Comparison of ENCODE assay signal across 10 mouse cellular contexts in the genomic region with DNA sequence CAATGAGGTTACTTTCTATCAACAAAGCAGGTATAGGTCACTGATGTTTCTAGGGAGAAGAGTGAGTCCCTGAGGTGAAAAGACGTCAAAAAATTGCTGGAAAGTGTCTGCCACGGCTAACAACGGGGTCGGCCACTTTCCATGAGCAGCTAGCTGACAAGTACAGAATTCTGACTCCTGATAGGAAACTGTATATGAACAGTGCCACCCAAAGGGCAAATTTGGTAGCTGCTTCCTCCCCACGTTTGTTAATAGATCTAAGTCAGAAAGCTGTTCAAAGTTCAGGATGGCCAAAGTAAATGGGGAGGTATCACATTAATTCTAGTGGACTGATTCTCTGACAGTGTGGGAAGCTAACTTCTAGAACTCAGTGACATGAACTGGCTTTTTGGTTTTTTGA. TPM values are rescaled to one million over a fixed set of nuclear protein-coding genes. Genes with fewer than 3 reads are reported as not detected.
DNase-seq lines count a peak whose midpoint lies in the region; ATAC-seq and TF ChIP-seq lines count a peak whose summit lies in the region.
"Had no signal": no experiment of that assay in that cellular context is flagged by ENCODE, and none has a peak within 500 bp of the region (broad histone marks: within the 10 kb centered on the region; RNA-seq: fewer than 3 reads in every experiment).

No protein-coding gene starts in this region.

- DNase-seq in limb, embryonic 11.5 days (ENCODE audit: low spot score), result peak; percentile 61
- no peak for DNase-seq in limb, embryonic 10.5 days (ENCODE audit: low spot score)
- DNase-seq in MEL (ENCODE audit: low read depth, low spot score), result peak; percentile 29
- DNase-seq in cerebellum, adult 8-10 months, result peak; percentile 49
- peak; percentile 62 for DNase-seq in left cerebral cortex, postnatal 4 days
- DNase-seq in splenic B cell, adult 2 months (ENCODE audit: low read depth, low spot score), result peak; percentile 43

- H3K27ac ChIP-seq in limb, embryonic 11.5 days (replicated peaks; ENCODE audit: low read depth, low read length), result no peak overlapping the region
- H3K27ac ChIP-seq in limb, embryonic 10.5 days, result no peak overlapping the region
- no peak overlapping the region for H3K27ac ChIP-seq in MEL (ENCODE audit: control insufficient read depth, low read depth, low read length)
- H3K27ac ChIP-seq in intestine, embryonic 16.5 days (ENCODE audit: low read length), result no peak overlapping the region
- H3K27ac ChIP-seq: embryonic facial prominence, embryonic 15.5 days; limb, embryonic 13.5 days had no signal

- TF ChIP-seq EP300 in MEL (IDR thresholded peaks at IDR 0.05; ENCODE audit: low read depth in 1 of 2, low read length in 2 of 2), result no peak

- ATAC-seq in limb, embryonic 11.5 days (ENCODE audit: insufficient number of reproducible peaks, low FRiP score, low TSS enrichment, low read depth), result 0 out of 2 replicates have a peak, but pooled peaks have one; percentile 44
- peak; percentile 80 to 82 for ATAC-seq in hematopoietic stem cell, adult 5-6 weeks (replicated peaks in 1 of 2; ENCODE audit: insufficient read depth in 1 of 2, low FRiP score in 2 of 2, low TSS enrichment in 1 of 2, low read depth in 1 of 2, poor library complexity in 2 of 2, severe bottlenecking in 2 of 2)
- ATAC-seq in intestine, embryonic 16.5 days, result no peak

- no peak overlapping the region for H3K4me3 ChIP-seq in limb, embryonic 11.5 days (ENCODE audit: low read depth, low read length)
- no peak overlapping the region for H3K4me3 ChIP-seq in limb, embryonic 10.5 days
- no peak overlapping the region for H3K4me3 ChIP-seq in MEL (ENCODE audit: control insufficient read depth in 1 of 2, insufficient read depth in 1 of 2, low read depth in 2 of 2, low read length in 2 of 2)
- no peak overlapping the region for H3K4me3 ChIP-seq in intestine, embryonic 16.5 days (ENCODE audit: low read length)
- H3K4me3 ChIP-seq: embryonic facial prominence, embryonic 15.5 days; limb, embryonic 13.5 days had no signal

- no peaks in the 10 kb centered on the region for H3K36me3 ChIP-seq in limb, embryonic 11.5 days (ENCODE audit: control insufficient read depth, insufficient read depth, low read length)
- no peaks in the 10 kb centered on the region for H3K36me3 ChIP-seq in limb, embryonic 10.5 days
- H3K36me3 ChIP-seq in MEL (ENCODE audit: control insufficient read depth in 1 of 2, insufficient read depth in 2 of 2, low read length in 2 of 2), result no peaks in the 10 kb centered on the region
- H3K36me3 ChIP-seq in splenic B cell, adult 2 months (ENCODE audit: control insufficient read depth, insufficient read depth, low read length, poor library complexity, severe bottlenecking), result no peaks in the 10 kb centered on the region
- no peaks in the 10 kb centered on the region for H3K36me3 ChIP-seq in intestine, embryonic 16.5 days (ENCODE audit: control insufficient read depth, insufficient read depth, low read length)
- H3K36me3 ChIP-seq: embryonic facial prominence, embryonic 15.5 days; limb, embryonic 13.5 days had no signal

- TF ChIP-seq POLR2A in MEL (IDR thresholded peaks at IDR 0.05; ENCODE audit: control insufficient read depth in 1 of 2, insufficient read depth in 1 of 2, low read depth in 1 of 2, low read length in 2 of 2, poor library complexity in 1 of 2), result no peak

- WGBS in limb, embryonic 11.5 days, result 31% methylated on average over 5 of the region's 5 CpGs
- 37% methylated on average over 5 of the region's 5 CpGs for WGBS in limb, embryonic 10.5 days
- 27% methylated on average over 5 of the region's 5 CpGs for WGBS in intestine, embryonic 16.5 days

- H3K4me2 ChIP-seq in limb, embryonic 11.5 days (ENCODE audit: low read depth, severe bottlenecking), result no peak overlapping the region
- H3K4me2 ChIP-seq in intestine, embryonic 16.5 days (ENCODE audit: low read depth, low read length), result no peak overlapping the region
- H3K4me2 ChIP-seq: embryonic facial prominence, embryonic 15.5 days; limb, embryonic 13.5 days had no signal

- no peaks in the 10 kb centered on the region for H3K27me3 ChIP-seq in limb, embryonic 11.5 days (ENCODE audit: control insufficient read depth, insufficient read depth, low read length)
- H3K27me3 ChIP-seq in limb, embryonic 10.5 days (ENCODE audit: low read depth, poor library complexity, severe bottlenecking), result no peaks in the 10 kb centered on the region
- peaks cover 0 to 1% of the 10 kb centered on the region in 2 experiments; a peak in 1 of 4 replicates for H3K27me3 ChIP-seq in MEL (ENCODE audit: control insufficient read depth in 1 of 2, insufficient read depth in 2 of 2, low read length in 2 of 2)
- no peaks in the 10 kb centered on the region for H3K27me3 ChIP-seq in splenic B cell, adult 2 months (ENCODE audit: control insufficient read depth, insufficient read depth, low read length, poor library complexity, severe bottlenecking)
- no peaks in the 10 kb centered on the region for H3K27me3 ChIP-seq in intestine, embryonic 16.5 days (replicated peaks; ENCODE audit: control insufficient read depth, insufficient read depth, low read length)
- H3K27me3 ChIP-seq: embryonic facial prominence, embryonic 15.5 days; limb, embryonic 13.5 days had no signal

- H3K9ac ChIP-seq in limb, embryonic 11.5 days (ENCODE audit: low read length), result no peak overlapping the region
- H3K9ac ChIP-seq in MEL (ENCODE audit: control insufficient read depth, low read depth, low read length, poor library complexity, severe bottlenecking), result no peak overlapping the region
- no peak overlapping the region for H3K9ac ChIP-seq in intestine, embryonic 16.5 days (ENCODE audit: low read depth, low read length)
- H3K9ac ChIP-seq: embryonic facial prominence, embryonic 15.5 days; limb, embryonic 13.5 days had no signal

- peaks cover 9% of the 10 kb centered on the region for H3K4me1 ChIP-seq in limb, embryonic 11.5 days (ENCODE audit: control insufficient read depth, insufficient read depth, low read length)
- H3K4me1 ChIP-seq in limb, embryonic 10.5 days, result peaks cover 32% of the 10 kb centered on the region
- no peaks in the 10 kb centered on the region for H3K4me1 ChIP-seq in MEL (ENCODE audit: control insufficient read depth in 1 of 2, insufficient read depth in 2 of 2, low read length in 2 of 2)
- H3K4me1 ChIP-seq in intestine, embryonic 16.5 days (ENCODE audit: control insufficient read depth, insufficient read depth, low read length), result no peaks in the 10 kb centered on the region

- TF ChIP-seq RAD21 in MEL (IDR thresholded peaks at IDR 0.05; ENCODE audit: low read depth, low read length), result peak; percentile 51

- peak in 2 of 3 experiments; percentile 2 to 60; a peak in 2 of 6 replicates for TF ChIP-seq CTCF in MEL (IDR thresholded peaks at IDR 0.05 in 2 of 3, conservative IDR thresholded peaks at IDR 0.05 in 1 of 3; ENCODE audit: control insufficient read depth in 1 of 3, insufficient read depth in 1 of 3, low read depth in 2 of 3, low read length in 3 of 3, poor library complexity in 1 of 3, severe bottlenecking in 1 of 3)

- no peaks in the 10 kb centered on the region for H3K9me3 ChIP-seq in limb, embryonic 11.5 days (ENCODE audit: control insufficient read depth, low read length)
- no peaks in the 10 kb centered on the region for H3K9me3 ChIP-seq in limb, embryonic 10.5 days (replicated peaks)
- no peaks in the 10 kb centered on the region for H3K9me3 ChIP-seq in MEL (replicated peaks; ENCODE audit: insufficient read depth, low read length)
- H3K9me3 ChIP-seq in intestine, embryonic 16.5 days (ENCODE audit: control insufficient read depth, low read length), result no peaks in the 10 kb centered on the region
- H3K9me3 ChIP-seq: embryonic facial prominence, embryonic 15.5 days had no signal

- no peaks in the 10 kb centered on the region for H3K79me2 ChIP-seq in MEL (ENCODE audit: control insufficient read depth, insufficient read depth, low read length, poor library complexity)

- intact Hi-C loops in left cerebral cortex, postnatal 4 days (cut with DNase I), result loop anchor here (5.0 kb wide), 2 partner anchors 38 to 313 kb away; no protein-coding TSS in a partner anchor

TF ChIP-seq in MEL, 35 proteins besides CTCF, POLR2A, EP300 and RAD21:
- TF ChIP-seq HCFC1 (IDR thresholded peaks at IDR 0.05; ENCODE audit: low read depth, low read length) (no peak), SMC3 (IDR thresholded peaks at IDR 0.05; ENCODE audit: low read depth, low read length) (peak; percentile 55)
TF ChIP-seq in MEL: peak in this region for 1.

RNA-seq across cellular contexts. Expression of a gene that starts 57.8 kb away (rescaled TPM):
- polyA plus RNA-seq in limb, embryonic 11.5 days (2014; fragmentation: Nextera tagmentation; extraction: Ambion mirVana), result 200 and 203 TPM in 2 replicates
- 197 and 214 TPM in 2 replicates for polyA plus RNA-seq in limb, embryonic 10.5 days (2016; fragmentation: Nextera tagmentation; extraction: Ambion mirVana)
- 174 and 176 TPM in 2 replicates for total RNA-seq in MEL (2012; rRNA removed)
- 100 to 1,000 TPM in 1 of 2 experiments, not detected in 1; 144 TPM for polyA plus RNA-seq in MEL (2012; ENCODE audit: insufficient read depth in 1 of 2, insufficient read length in 2 of 2, low read depth in 1 of 2, low replicate concordance in 2 of 2, missing spikeins in 1 of 2)
- 175 and 185 TPM in 2 replicates for total RNA-seq in hematopoietic stem cell, adult 5-6 weeks (2017)
- 100 to 1,000 TPM; 200 to 204 TPM for total RNA-seq in left cerebral cortex, postnatal 4 days (2021)
- 274 and 286 TPM in 2 replicates for polyA plus RNA-seq in intestine, embryonic 16.5 days (2015; fragmentation: Nextera tagmentation; extraction: Ambion mirVana)
